ENCODE assay signal across 19 mouse cellular contexts in the genomic region with DNA sequence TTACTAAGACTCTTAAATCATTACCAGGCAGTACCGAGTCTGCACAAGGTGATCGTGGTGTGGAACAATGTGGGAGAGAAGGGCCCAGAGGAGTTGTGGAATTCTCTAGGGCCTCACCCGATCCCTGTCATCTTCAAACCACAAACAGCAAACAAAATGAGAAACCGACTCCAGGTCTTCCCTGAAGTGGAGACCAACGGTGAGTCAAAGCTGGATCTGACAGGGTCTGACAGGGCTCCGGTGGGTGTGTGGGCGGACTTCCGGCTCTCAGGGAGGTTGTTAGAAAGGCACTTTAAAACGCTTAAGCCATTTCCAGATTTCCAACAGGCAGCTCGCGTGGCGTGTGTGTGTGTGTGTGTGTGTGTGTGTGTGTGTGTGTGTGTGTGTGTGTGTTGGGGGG. TPM values are rescaled to one million over a fixed set of nuclear protein-coding genes. Genes with fewer than 3 reads are reported as not detected.
DNase-seq lines count a peak whose midpoint lies in the region; TF ChIP-seq lines count a peak whose summit lies in the region.
"Had no signal": no experiment of that assay in that cellular context is flagged by ENCODE, and none has a peak within 500 bp of the region (broad histone marks: within the 10 kb centered on the region; RNA-seq: fewer than 3 reads in every experiment).

No protein-coding gene starts in this region.

- H3K27ac ChIP-seq in cerebellum, adult 2 months (ENCODE audit: insufficient read depth, low read length): peak overlapping the region; percentile 77
- peak overlapping the region; percentile 39; the same call in 1 of the 2 replicates for H3K27ac ChIP-seq in embryonic fibroblast, embryonic 13.5 days (ENCODE audit: insufficient read depth, low read length)
- H3K27ac ChIP-seq: embryonic facial prominence, embryonic 13.5 days; forebrain, embryonic 13.5 days; gastrocnemius, adult 2 months; hindbrain, embryonic 13.5 days; hindbrain, postnatal 0 days; intestine, embryonic 15.5 days had no signal

- WGBS in cerebellum, adult 2 months: 65% methylated on average over 12 of the region's 12 CpGs

- no peak for DNase-seq in cerebellum, adult 2 months
- no peak for DNase-seq in cerebellum, adult 8-10 months
- DNase-seq in CD4-positive helper T cell, adult 2 months (ENCODE audit: low read depth, low spot score): peak; percentile 51
- no peak for DNase-seq in frontal cortex, postnatal 10 days (ENCODE audit: low spot score in 2 of 2)
- no peak for DNase-seq in layer of hippocampus, adult 11-12 months (ENCODE audit: low spot score)
- DNase-seq in heart, postnatal 10 days: no peak
- DNase-seq: adrenal gland, postnatal 10 days; cerebellum, adult 11 months; cerebellum, postnatal 36 days; forebrain, postnatal 0 days; gastrocnemius, adult 2 months; gastrocnemius, postnatal 25 days; heart, postnatal 14 days had no signal

- TF ChIP-seq CTCF in cerebellum, adult 2 months (IDR thresholded peaks at IDR 0.05; ENCODE audit: borderline replicate concordance, insufficient read depth, low read depth, low read length): no peak
- TF ChIP-seq CTCF in embryonic fibroblast, embryonic 13.5 days (IDR thresholded peaks at IDR 0.05; ENCODE audit: borderline replicate concordance, insufficient read depth, low read length): no peak

- no peak overlapping the region for H3K4me3 ChIP-seq in cerebellum, adult 2 months (replicated peaks; ENCODE audit: insufficient read depth, low read depth, low read length)
- H3K4me3 ChIP-seq in embryonic fibroblast, embryonic 13.5 days (ENCODE audit: insufficient read depth, low read length): no peak overlapping the region
- H3K4me3 ChIP-seq: embryonic facial prominence, embryonic 13.5 days; forebrain, embryonic 13.5 days; gastrocnemius, adult 2 months; hindbrain, embryonic 13.5 days; intestine, embryonic 15.5 days had no signal

- no peaks in the 10 kb centered on the region for H3K27me3 ChIP-seq in cerebellum, adult 2 months (ENCODE audit: control insufficient read depth, insufficient read depth, low read length)
- H3K27me3 ChIP-seq: embryonic facial prominence, embryonic 13.5 days; forebrain, embryonic 13.5 days; hindbrain, embryonic 13.5 days; intestine, embryonic 15.5 days had no signal

- TF ChIP-seq POLR2A in cerebellum, adult 2 months (IDR thresholded peaks at IDR 0.05; ENCODE audit: borderline replicate concordance, insufficient read depth, low read length): no peak
- TF ChIP-seq POLR2A in embryonic fibroblast, embryonic 13.5 days (IDR thresholded peaks at IDR 0.05; ENCODE audit: low read depth, low read length): no peak

- H3K4me1 ChIP-seq in cerebellum, adult 2 months (ENCODE audit: control insufficient read depth, insufficient read depth, low read length): peaks cover 44% of the 10 kb centered on the region
- H3K4me1 ChIP-seq in embryonic fibroblast, embryonic 13.5 days (ENCODE audit: control insufficient read depth, insufficient read depth, low read length): peaks cover 4% of the 10 kb centered on the region; the same call in 1 of the 2 replicates
- H3K4me1 ChIP-seq: hindbrain, embryonic 13.5 days; intestine, embryonic 15.5 days had no signal

- intact Hi-C loops in heart, postnatal 10 days (cut with DNase I): no loop called here

RNA-seq across cellular contexts. Expression of a gene that starts 17.0 kb away (rescaled TPM):
- 67.8 and 70.0 TPM in 2 replicates for polyA plus RNA-seq in cerebellum, adult 2 months (2012; rRNA removed)
- polyA plus RNA-seq in embryonic fibroblast, embryonic 13.5 days (2011; ENCODE audit: insufficient read length, low read depth, missing spikeins): 24.7 and 33.9 TPM in 2 replicates
- 10 to 100 TPM; 16.7 to 18.1 TPM for total RNA-seq in heart, postnatal 10 days (2021)

RNA-seq across cellular contexts. Expression of a gene that starts 17.0 kb away (rescaled TPM):
- 13.7 and 14.3 TPM in 2 replicates for polyA plus RNA-seq in cerebellum, adult 2 months (2012; rRNA removed)
- polyA plus RNA-seq in embryonic fibroblast, embryonic 13.5 days (2011; ENCODE audit: insufficient read length, low read depth, missing spikeins): 53.1 TPM in 2 replicates
- 10 to 100 TPM; 24.4 to 29.6 TPM for total RNA-seq in heart, postnatal 10 days (2021)
